Mouse (Mus musculus) thymus, postnatal 0 days (tissue): Measurements from ENCODE around the gene Mapkap1. TPM values are rescaled to one million over a fixed set of nuclear protein-coding genes. Genes with fewer than 3 reads are reported as not detected.

ENCODE experiments used
- DNase-seq: peaks from one replicate; pipeline ENCODE4 v3.0.0-alpha.2; 2015; ENCODE audit warnings: low spot score
- polyA plus RNA-seq: library from polyadenylated mRNA; unstranded; fragments of >200 nt; fragmentation: Nextera tagmentation; extraction: Ambion mirVana; gene quantifications from 2 replicates; pipeline ENCODE4 v1.2.1, GENCODE M21; 2015

The Mapkap1 gene
- polyA plus RNA-seq, 1 experiment from 2014 or later = 103 TPM

GRCm38 (mm10) chr2:34530042-34530441 lies 123.5 kb downstream of the Mapkap1 start:
- DNase-seq = peak; percentile 53

- no peak for DNase-seq
Measured at GRCm38 (mm10) chr2:34531801-34532298, 125.3 kb downstream of the Mapkap1 start.

GRCm38 (mm10) chr2:34532394-34532793 lies 125.8 kb downstream of the Mapkap1 start:
- no peak for DNase-seq

GRCm38 (mm10) chr2:34533281-34533680 lies 126.7 kb downstream of the Mapkap1 start:
- DNase-seq = no peak

GRCm38 (mm10) chr2:34534996-34535395 lies 128.4 kb downstream of the Mapkap1 start:
- no peak for DNase-seq

- no peak for DNase-seq
Measured at GRCm38 (mm10) chr2:34537356-34537755, 130.8 kb downstream of the Mapkap1 start.

- DNase-seq = no peak
Measured at GRCm38 (mm10) chr2:34543581-34543980, 137.0 kb downstream of the Mapkap1 start.

- no peak for DNase-seq
Measured at GRCm38 (mm10) chr2:34544021-34544420, 137.4 kb downstream of the Mapkap1 start.

GRCm38 (mm10) chr2:34544646-34545395 lies 138.2 kb downstream of the Mapkap1 start:
- no peak for DNase-seq

- no peak for DNase-seq
Measured at GRCm38 (mm10) chr2:34546176-34546677, 139.7 kb downstream of the Mapkap1 start.

- DNase-seq = no peak
Measured at GRCm38 (mm10) chr2:34547516-34547915, 140.9 kb downstream of the Mapkap1 start.

GRCm38 (mm10) chr2:34548961-34549360 lies 142.4 kb downstream of the Mapkap1 start:
- DNase-seq = no peak

- DNase-seq = no peak
Measured at GRCm38 (mm10) chr2:34549469-34549868, 142.9 kb downstream of the Mapkap1 start.

- DNase-seq = no peak
Measured at GRCm38 (mm10) chr2:34552772-34553171, 146.2 kb downstream of the Mapkap1 start.

GRCm38 (mm10) chr2:34553580-34554231 lies 147.1 kb downstream of the Mapkap1 start:
- no peak for DNase-seq

- no peak for DNase-seq
Measured at GRCm38 (mm10) chr2:34560146-34560545, 153.6 kb downstream of the Mapkap1 start.

- DNase-seq = no peak
Measured at GRCm38 (mm10) chr2:34563089-34563694, 156.6 kb downstream of the Mapkap1 start.

- no peak for DNase-seq
Measured at GRCm38 (mm10) chr2:34563865-34564264, 157.3 kb downstream of the Mapkap1 start.

- DNase-seq = no peak
Measured at GRCm38 (mm10) chr2:34566146-34566545, 159.6 kb downstream of the Mapkap1 start.

- DNase-seq = no peak
Measured at GRCm38 (mm10) chr2:34566601-34567000, 160.0 kb downstream of the Mapkap1 start.

- no peak for DNase-seq
Measured at GRCm38 (mm10) chr2:34569131-34569530, 162.6 kb downstream of the Mapkap1 start.

- DNase-seq = no peak
Measured at GRCm38 (mm10) chr2:34570378-34570777, 163.8 kb downstream of the Mapkap1 start.
